Mouse (Mus musculus): Measurements from ENCODE around the gene Galnt15.
A peak's percentile ranks its signal among the peaks of the same experiment; 100 is the strongest.

Galnt15 gene

DNA sequence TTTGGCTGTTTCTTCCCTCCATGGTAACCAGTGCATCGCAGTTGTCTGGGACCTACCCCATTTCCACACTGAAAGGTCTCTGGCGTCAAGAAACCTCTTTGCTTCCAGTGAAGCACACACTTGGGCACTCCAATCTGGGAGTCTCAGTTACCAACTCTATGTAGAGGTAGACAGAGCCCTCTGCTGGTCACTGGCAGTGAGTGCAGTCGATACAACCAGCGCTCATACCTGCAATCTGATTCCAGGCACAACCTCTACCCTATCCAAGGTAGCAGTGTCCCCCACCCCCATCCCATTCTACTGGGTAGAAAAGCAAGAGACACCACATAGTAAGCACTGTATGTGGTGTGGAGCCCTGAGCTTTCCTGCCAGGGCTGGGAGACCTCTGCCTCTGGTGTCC, 3.7 kb downstream of the Galnt15 start:
- DNase-seq (ENCODE audit: extremely low read depth, insufficient read length, low spot score), result no peak

DNA sequence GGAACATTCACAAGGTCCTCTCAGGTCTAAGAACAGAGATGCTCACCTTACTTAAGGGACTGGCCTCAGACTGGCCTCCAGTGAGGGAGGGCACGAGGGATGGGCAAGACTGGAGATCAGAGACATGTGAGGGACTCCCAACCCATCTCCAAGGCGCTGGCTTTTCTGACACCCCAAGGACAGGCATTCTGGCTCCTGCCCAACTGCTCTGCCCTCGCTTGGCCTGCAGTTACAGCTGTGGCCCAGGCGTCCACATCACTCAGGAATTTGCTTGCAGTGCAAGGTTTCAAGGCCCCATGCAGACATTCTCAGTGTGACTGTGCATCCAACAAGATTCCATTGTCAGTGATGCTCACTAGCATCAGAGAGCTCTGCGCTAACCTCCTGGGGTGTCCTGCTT, 7.7 kb downstream of the Galnt15 start:
- DNase-seq (ENCODE audit: extremely low read depth, insufficient read length, low spot score), result no peak

DNA sequence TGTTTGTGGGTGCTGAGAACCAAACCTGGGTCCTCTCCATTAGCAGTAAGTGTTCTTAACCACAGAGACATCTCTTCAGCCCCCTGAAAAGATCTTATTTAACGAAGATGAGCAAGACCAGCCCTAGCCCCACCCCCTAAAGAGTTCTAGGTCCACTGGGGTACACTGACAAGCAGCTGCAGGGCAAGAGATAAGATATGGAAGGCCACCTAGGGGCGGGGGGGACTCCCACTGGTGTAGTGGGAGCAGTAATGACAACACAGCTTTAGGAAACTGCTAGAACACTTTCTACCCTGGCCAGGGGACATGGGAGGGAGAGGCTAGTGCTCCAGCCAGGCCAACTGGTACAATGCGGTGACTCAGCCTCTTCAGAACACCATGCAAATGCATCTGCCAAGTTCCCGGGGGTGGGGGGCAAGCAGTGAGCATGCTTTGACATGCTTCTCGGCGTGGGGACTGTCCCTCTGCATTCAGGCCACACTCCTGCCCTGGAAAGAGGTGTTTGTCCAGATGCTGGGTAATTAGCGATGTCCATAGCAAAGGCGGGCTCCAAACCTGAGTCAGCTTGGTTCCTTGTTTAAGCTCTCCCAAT, 9.0 kb downstream of the Galnt15 start:
- DNase-seq (ENCODE audit: extremely low read depth, insufficient read length, low spot score), result no peak

GRCm38 (mm10) chr14:32042108-32042507, 13.3 kb downstream of the Galnt15 start:
- no peak for DNase-seq (ENCODE audit: extremely low read depth, insufficient read length, low spot score)

DNA sequence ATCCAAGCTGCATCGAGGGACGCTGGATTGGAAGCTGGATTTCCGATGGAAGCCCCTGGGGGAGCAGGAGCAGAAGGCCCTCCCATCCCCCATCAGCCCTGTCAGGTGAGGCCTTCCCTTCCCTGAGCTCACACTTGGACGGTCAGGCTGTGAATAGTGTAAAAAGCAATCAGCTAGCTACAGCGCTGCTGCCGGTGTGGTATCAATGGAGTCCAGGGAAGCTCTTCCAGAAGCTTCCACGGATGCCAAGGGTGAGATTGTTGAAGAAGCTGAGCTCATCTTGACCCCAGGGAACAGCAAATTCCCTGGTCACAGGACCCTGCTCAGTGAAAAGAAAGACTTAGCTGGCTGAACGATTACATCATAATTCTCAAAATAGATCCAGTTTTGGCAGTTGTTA, 17.6 kb downstream of the Galnt15 start:
- no peak for DNase-seq (ENCODE audit: extremely low read depth, insufficient read length, low spot score)

GRCm38 (mm10) chr14:32050171-32050570, 21.4 kb downstream of the Galnt15 start:
- peak; percentile 30 for DNase-seq (ENCODE audit: extremely low read depth, insufficient read length, low spot score)

GRCm38 (mm10) chr14:32053895-32054294, 25.1 kb downstream of the Galnt15 start:
- DNase-seq (ENCODE audit: extremely low read depth, insufficient read length, low spot score), result no peak

GRCm38 (mm10) chr14:32054788-32055187, 26.0 kb downstream of the Galnt15 start:
- DNase-seq (ENCODE audit: extremely low read depth, insufficient read length, low spot score), result no peak

DNA sequence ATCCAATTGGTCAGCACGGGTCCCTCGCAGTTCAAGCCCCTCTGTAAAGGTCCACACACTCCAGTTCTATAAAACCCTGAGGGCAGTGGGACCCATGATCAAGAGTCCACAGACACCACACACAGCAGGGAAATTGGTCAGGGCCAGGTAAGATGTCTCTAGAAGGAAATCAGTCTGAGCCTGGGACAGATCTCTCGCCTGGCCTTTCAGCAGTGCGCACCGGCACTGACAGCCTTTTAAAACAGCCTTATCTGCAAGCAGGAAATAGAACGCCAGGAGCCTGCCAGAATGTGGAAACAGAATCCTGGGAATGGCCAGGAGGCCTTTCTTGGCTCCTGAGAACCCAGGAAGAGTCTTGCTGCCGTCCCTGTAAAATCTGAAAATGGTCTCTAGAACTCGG, 27.0 kb downstream of the Galnt15 start:
- no peak for DNase-seq (ENCODE audit: extremely low read depth, insufficient read length, low spot score)

GRCm38 (mm10) chr14:32056675-32057074, 27.9 kb downstream of the Galnt15 start:
- DNase-seq (ENCODE audit: extremely low read depth, insufficient read length, low spot score), result no peak

DNA sequence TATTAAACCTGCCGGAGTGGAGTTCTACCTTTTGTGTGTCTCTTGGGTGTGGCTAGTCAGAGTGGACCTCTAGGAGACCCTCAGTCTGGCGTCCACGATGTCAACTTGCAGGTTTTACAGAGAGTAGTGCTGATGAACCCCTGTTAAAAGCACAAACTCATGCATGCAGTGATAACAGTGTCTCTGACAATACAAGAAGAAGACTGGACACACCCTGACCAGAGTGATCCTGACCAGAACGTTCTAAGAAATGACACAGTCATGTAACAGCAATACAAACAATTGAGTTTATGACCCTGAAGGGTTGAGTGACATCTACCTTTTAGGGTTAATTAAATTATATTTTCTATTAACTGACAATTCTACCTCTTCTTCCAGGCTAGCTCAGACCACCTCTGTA, 28.9 kb downstream of the Galnt15 start:
- DNase-seq (ENCODE audit: extremely low read depth, insufficient read length, low spot score), result no peak

- DNase-seq (ENCODE audit: extremely low read depth, insufficient read length, low spot score), result no peak
These were observed 32.6 kb downstream of the Galnt15 start for GRCm38 (mm10) chr14:32061398-32061797.

GRCm38 (mm10) chr14:32072807-32073206, 44.0 kb downstream of the Galnt15 start:
- DNase-seq (ENCODE audit: extremely low read depth, insufficient read length, low spot score), result no peak

- DNase-seq (ENCODE audit: extremely low read depth, insufficient read length, low spot score), result peak; percentile 75
These were observed 44.5 kb downstream of the Galnt15 start for GRCm38 (mm10) chr14:32073211-32073685.

DNA sequence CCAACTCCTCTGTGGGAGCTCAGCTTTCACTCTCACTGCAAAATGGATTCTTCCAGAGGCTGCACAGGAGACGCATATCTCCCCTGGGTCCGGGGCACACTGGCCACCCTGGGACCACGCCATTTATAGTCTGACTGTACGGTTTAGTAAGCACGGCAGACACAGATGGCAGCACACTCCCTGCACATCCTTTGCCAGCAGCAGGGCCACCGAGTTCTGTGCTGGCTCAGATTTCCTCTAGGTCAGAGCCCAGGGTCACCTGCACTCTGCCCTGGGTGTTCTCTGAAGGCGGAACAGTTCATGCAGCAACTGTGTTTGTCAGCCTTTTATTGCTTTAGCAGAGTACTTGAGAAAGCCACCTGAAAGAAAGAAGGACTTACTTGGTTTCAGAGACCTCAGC, 45.1 kb downstream of the Galnt15 start:
- DNase-seq (ENCODE audit: extremely low read depth, insufficient read length, low spot score), result peak; percentile 13

DNA sequence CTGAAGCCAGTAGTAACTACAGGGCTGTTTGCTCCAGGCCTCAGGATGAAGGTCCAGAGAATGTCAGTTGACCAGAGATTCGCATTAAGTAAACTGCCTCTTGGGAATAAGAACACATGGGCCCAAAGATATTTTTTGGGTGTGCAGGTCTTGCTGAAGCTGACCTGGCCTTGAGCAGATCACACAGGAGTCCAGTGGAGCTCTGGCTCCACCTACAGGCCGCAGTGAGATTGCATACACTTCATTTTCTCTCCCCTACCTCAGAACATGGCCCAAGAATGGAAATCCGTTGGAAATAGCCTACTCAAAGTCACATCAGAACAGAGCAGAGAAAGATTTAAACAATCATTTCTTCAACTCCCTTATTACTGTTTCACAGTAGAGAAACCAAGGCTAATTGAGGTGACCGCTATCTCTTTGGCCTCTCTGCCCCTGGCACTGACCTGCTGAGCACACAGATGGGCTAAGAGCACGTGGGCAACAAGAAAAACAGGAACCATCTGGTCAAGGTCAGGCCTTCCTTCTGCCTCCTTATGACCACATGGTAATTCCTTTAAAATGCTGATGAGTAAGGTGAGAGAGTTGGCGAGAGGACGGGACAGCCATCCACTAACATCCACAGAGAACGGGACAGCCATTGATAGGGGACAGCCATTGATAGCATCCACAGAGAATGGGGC, 48.2 kb downstream of the Galnt15 start:
- DNase-seq (ENCODE audit: extremely low read depth, insufficient read length, low spot score), result peak; percentile 28

DNA sequence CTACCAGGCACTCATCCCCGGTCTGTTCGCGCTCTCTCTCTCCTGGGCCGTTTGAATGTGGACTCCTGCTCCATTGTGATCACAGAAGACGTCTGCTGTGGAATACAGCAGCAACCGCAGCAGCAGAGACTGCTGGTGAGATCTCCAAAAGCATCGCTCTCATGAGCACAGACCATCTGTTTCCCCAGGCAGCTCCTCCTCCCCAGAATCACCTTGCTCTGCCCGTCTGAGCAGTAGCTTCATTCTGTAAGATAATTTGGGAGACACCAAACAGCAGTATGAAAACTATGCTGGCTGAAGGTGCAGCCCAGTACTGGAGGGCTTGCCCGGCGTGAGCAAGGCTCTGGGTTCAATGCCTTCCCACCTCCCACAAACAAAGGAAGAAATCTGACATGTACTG, 52.2 kb downstream of the Galnt15 start:
- no peak for DNase-seq (ENCODE audit: extremely low read depth, insufficient read length, low spot score)

GRCm38 (mm10) chr14:32082891-32083290, 54.1 kb downstream of the Galnt15 start:
- no peak for DNase-seq (ENCODE audit: extremely low read depth, insufficient read length, low spot score)

DNA sequence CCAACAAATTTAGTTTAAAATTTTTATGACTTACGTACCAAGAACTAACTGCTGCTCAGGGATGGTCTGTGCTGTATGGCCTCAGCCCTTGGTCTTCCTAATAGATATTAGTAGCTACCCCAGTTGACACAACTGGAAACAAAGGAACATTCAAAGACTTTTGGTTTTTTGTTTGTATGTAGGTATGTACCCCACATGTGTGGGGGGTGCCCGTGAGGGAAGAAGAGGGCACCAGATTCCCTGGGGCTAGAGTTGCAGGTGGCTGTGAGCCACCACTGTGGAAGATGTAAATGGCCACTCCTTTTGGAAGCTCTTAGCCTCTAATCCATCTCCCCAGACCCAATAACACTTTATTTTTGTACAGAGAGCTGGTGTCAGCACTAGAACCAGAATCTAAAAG, 54.7 kb downstream of the Galnt15 start:
- DNase-seq (ENCODE audit: extremely low read depth, insufficient read length, low spot score), result no peak

DNA sequence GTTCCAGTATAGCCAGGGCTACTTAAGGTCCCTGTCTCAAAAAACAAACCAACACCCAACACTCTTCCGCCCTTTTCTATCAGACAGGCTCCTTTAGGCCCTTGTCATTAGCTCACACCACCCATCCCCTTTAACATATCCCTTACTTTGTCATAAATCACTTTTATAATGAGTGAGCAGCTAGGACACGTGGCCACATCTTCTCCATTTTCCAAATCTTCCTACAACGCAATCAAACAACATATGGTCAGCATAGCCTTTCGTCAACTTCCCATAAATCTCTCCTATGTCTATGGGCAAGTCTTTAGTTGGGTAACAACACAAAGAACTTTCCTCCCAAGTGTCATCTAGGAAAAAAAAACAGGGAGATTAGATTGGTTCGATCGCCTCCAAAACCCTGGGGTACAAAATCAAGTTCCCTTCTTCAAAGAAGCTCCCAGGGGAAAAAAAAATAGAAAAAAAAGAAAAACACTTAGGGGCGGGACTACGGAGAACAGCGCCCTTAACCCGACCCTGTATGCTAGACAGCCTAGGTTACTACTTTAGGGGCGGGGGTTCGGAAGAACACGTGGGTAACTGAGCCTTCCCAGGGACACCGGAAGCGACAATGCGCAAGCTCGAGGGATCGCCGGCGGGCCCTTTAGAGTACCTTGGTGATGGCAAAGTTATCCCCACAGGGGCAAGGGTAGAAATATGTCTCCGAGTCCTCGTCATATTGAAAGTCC, 56.1 kb downstream of the Galnt15 start, which contains the start of gene Oxnad1:
Oxnad1 (plus strand) TSS at position 614 of the 725 bp plus-strand sequence.
- no peak for DNase-seq (ENCODE audit: extremely low read depth, insufficient read length, low spot score)

DNA sequence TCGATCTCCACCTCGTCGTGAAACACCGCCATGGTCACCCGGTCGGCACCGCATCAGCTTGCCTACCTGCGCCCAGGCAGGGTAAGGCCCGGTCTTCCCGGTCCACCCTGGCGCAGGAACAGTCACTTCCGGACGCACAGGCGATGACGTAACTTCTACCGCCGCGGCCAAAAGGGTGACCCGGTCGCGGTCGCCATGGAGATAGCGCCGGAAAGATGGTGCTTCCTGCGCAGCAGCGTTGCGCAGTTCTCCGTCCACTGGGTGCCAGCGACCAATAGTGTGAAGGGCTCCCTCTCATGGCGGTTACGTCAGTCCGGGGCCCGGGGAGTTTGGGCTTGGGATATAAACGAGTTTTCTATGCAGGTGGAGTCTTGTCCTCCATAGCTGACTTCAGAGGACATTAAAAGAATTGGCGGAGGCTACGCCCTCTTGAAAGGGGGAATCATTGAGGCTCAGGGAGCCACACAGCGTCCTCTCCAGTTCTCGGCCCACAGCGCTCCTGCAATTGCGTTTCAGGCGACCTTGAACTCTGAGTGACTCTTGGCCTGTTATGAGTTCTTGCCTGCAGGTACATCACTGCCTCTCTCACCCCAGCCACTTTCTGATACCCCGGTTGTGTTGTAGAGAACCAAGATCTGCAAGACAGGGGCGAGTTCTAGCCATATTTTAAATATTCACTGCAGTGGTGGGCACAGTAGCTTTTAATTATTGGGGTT, 56.9 kb downstream of the Galnt15 start, which contains the start of gene Dph3:
Dph3 (minus strand) TSS at position 244 of the 716 bp plus-strand sequence.
- DNase-seq (ENCODE audit: extremely low read depth, insufficient read length, low spot score), result peak; percentile 99

All from 3134 (cell line).